Mouse (Mus musculus) left cerebral cortex, adult 9 months (tissue): ENCODE measurements around the gene Bmper.

Experiments used
- DNase-seq, 2 experiments: peaks; one replicate each; pipeline ENCODE4 v3.0.0; 2022; ENCODE audit warnings: low spot score in 2 of 2

Bmper gene

GRCm38 (mm10) chr9:23433238-23433637, 210.4 kb downstream of the Bmper start:
- no peak for DNase-seq

DNA sequence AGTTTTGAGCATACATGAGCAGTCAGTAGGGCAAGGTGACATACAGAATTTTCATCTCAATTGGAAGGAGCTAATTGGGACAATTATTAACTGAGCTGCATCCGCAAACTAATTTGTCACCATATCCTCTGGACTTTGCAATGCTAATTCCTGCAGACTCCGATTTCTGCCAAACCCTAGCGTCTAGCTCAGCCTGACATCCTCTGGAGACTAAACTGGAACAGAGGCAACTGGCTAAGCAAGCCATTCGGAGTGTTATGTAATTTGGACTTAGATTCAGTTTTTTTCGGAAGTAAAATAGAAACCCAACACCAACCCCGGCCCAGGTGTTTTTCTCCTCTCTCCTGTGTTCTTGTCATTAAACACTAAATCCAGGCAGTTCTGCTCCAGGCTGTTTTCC, 213.9 kb downstream of the Bmper start:
- DNase-seq: peak in 1 of 2 experiments; percentile 40

DNA sequence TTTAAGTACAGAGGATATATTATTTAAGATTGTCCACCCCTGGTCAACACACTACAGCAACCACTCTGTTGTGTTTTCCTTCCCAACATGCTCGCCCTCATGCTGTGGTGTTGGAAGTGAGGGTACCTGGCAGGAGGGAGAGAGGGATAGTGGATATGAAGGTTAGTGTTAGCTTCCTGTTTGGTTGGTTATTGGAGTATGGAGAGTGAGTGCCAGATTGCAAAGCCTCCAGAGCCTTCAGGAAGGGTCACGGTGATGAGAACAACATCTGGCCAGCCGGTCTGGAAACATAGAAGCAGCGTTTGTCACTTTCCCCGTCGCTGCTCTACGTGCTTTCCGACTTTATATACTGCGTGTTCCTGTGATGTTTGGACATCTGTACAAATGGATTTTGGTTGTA, 215.8 kb downstream of the Bmper start:
- no peak for DNase-seq

DNA sequence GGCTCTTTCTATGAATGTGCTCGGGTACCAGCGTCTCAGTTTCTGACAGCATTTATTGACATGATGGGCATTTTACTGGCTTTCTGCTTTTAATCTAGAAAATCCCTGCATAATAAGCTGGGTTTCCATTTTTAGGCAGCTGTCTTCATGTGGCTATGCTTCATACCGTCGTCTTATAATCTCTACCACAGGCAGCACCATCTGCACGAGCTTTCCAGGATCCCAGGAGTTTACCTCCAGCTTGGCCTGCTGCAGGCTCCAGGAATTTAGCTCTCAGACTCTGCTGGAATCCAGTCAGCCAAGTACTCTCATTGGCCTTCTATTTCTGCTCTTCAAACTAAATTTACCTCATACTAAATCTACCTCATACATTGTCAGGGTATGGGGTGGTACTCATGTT, 219.3 kb downstream of the Bmper start:
- DNase-seq: no peak

- DNase-seq: no peak
Observed at GRCm38 (mm10) chr9:23444975-23445374, 222.1 kb downstream of the Bmper start.

GRCm38 (mm10) chr9:23447271-23447961, 224.5 kb downstream of the Bmper start:
- no peak for DNase-seq

GRCm38 (mm10) chr9:23453309-23453708, 230.4 kb downstream of the Bmper start:
- no peak for DNase-seq

DNA sequence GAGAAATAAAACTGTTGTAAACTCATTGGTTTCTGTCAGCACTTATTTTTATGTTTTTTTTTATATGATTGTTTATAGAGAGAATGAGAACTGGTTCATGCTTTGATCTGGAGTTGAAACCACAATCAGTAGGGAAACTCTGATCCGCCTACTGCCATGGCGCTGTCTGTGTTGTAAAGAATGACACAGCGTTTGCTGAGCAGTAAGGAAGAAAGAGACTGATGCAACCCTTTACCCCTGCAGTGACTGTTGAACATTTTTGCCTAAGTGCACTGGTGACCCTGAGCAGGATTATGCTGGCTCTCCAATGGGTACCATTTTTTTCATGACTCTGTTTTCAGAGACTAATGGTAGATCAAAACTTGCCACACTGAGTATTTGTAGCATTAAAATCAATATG, 234.3 kb downstream of the Bmper start:
- no peak for DNase-seq

- no peak for DNase-seq
Observed at GRCm38 (mm10) chr9:23460721-23461120, 237.8 kb downstream of the Bmper start.

DNA sequence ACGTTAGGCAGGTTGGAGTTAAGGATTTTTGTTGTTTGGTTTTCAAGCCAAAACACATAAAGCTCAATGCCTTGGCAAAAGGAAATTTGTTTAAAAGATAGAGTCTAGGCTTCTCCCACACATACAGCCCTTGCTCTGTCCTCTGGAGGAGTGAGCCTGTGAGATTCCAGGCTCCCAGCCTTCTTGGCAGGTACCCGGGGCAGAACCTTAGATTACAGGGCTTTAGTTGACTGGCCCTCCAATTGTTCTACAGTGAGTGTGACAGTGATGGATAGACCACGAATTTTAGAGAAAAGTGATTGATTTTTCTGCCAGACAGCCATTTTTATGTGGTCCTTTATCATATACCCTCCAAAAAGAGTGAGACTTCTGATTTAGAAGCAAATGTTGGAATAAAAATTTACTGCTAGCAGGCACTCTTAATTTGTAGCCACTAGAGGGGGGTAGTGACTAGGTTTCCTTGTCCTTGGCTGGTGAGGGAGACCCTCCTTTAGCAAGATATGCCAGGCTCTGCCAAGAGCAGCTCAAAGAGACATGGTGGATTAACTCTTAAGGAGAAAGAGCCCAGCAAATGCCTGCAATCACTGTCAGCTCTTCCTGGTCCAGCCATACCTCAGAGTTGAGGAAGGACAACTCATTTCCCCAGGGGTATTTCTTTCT, 240.2 kb downstream of the Bmper start:
- peak; percentile 35 to 60 for DNase-seq

GRCm38 (mm10) chr9:23464981-23465630, 242.2 kb downstream of the Bmper start:
- no peak for DNase-seq

DNA sequence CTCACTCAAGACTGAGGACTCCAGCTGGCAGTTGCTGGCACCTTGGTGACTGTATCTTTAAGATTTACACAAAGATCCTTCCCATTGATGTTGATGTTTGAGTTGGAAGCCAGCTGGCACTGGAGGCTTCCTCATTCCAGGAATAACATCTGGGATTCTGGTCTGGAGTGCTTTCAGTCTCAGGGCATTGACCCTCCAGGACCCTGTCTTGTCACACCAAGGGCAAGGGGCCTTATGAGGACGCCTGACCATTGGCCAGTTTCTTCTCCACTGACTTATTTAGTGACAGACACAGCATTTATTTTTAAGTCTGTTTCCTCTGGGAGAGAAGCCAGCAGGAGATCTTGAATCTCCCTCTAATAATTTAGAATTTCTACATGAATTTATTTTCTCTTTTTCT, 247.0 kb downstream of the Bmper start:
- DNase-seq: no peak

GRCm38 (mm10) chr9:23485851-23486250, 263.0 kb downstream of the Bmper start:
- no peak for DNase-seq

- DNase-seq: no peak
Observed at GRCm38 (mm10) chr9:23486725-23487378, 264.0 kb downstream of the Bmper start.

GRCm38 (mm10) chr9:23488265-23488664, 265.4 kb downstream of the Bmper start:
- DNase-seq: no peak

DNA sequence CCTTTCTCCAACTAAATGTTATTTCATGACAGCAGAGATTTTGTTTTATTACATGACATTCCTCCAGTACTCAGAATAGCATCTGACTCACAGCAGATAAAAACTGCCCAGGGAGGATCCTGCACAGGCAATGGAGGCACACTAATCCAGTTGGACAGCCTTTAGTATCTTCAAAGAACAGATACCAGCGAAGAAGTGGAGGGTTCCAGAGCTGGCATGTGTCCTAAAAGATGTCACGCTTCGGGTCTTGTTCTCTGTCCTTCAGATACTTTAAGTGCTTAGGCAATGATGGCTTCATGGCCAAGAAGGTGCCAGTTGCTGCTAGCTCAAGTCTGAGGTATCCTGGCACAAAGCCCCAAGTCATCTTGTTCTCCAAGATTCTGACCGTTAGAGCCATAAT, 272.5 kb downstream of the Bmper start:
- DNase-seq: peak in 1 of 2 experiments; percentile 49

DNA sequence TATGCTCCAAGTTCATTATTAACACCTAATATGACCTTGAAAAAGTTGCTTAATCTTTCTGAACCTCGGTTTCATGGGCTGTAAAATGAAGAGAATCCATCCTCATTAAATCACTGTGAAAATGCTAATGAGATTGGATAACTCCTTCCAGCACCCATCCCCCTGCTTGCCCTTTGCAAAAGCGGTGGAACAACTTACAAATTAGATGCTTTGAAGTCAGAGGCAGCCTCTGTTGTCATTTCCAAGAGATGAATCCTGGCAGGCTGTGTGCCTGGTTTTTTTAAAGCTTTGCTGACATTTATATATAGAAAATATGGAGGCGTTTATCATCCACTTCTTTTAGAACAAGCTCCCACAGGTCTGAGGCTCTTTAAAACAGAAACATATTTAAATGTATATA, 274.8 kb downstream of the Bmper start:
- peak; percentile 78 to 83 for DNase-seq

DNA sequence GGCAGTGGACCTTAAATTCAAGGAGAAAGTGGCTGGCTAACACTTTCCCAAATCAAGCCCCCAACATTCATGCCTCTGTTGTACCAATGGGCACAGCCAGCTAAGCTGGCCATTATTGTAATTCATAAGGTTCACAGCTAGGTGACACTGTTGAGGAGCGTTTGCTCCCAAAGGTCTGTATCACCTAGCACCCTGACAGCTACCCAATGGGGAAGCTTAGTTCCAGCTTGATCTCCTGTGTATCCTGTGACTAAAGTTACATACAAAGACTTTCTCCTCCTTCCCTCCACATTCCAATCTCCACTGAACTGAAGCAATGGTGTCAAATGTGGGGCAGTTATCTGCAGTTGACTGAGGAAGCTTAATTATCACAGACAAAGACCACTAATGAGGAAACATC, 311.0 kb downstream of the Bmper start:
- no peak for DNase-seq
